Mouse (Mus musculus): Measurements from ENCODE around the gene Ino80.
A peak's percentile ranks its signal among the peaks of the same experiment; 100 is the strongest.
"Not testable (repeated sequence)": the region's sequence is repeated elsewhere in the genome, so short reads cannot be mapped to it uniquely, and the experiment has no call there.

Ino80 gene

GRCm38 (mm10) chr2:119477571-119478396 is at the start of gene Ino80:
Gene Ino80, minus strand, starts transcription at chr2:119477687.
- DNase-seq, result peak; percentile 99

- DNase-seq, result no peak
Measured at GRCm38 (mm10) chr2:119525422-119525821, 47.9 kb upstream of the Ino80 start.

- no peak for DNase-seq
Measured at GRCm38 (mm10) chr2:119523836-119524235, 46.3 kb upstream of the Ino80 start.

- no peak for DNase-seq
Measured at GRCm38 (mm10) chr2:119520550-119520949, 43.1 kb upstream of the Ino80 start.

- no peak for DNase-seq
Measured at GRCm38 (mm10) chr2:119516811-119517210, 39.3 kb upstream of the Ino80 start.

- DNase-seq, result no peak
Measured at GRCm38 (mm10) chr2:119514026-119514522, 36.6 kb upstream of the Ino80 start.

GRCm38 (mm10) chr2:119512292-119512691 is 34.8 kb upstream of the Ino80 start:
- no peak for DNase-seq

GRCm38 (mm10) chr2:119510856-119511255 is 33.4 kb upstream of the Ino80 start:
- DNase-seq, result no peak

GRCm38 (mm10) chr2:119508518-119508917 is 31.0 kb upstream of the Ino80 start:
- not testable (repeated sequence) for DNase-seq

GRCm38 (mm10) chr2:119507108-119507507 is 29.6 kb upstream of the Ino80 start:
- no peak for DNase-seq

- no peak for DNase-seq
Measured at GRCm38 (mm10) chr2:119500965-119501652, 23.6 kb upstream of the Ino80 start.

- no peak for DNase-seq
Measured at GRCm38 (mm10) chr2:119498859-119499258, 21.4 kb upstream of the Ino80 start.

- DNase-seq, result no peak
Measured at GRCm38 (mm10) chr2:119496082-119496481, 18.6 kb upstream of the Ino80 start.

- no peak for DNase-seq
Measured at GRCm38 (mm10) chr2:119491953-119492352, 14.5 kb upstream of the Ino80 start.

GRCm38 (mm10) chr2:119486488-119486887 is 9.0 kb upstream of the Ino80 start:
- no peak for DNase-seq

- DNase-seq, result no peak
Measured at GRCm38 (mm10) chr2:119482307-119482706, 4.8 kb upstream of the Ino80 start.

GRCm38 (mm10) chr2:119478397-119478749 is 886 bp upstream of the Ino80 start:
- DNase-seq, result no peak

GRCm38 (mm10) chr2:119476621-119477391 is 681 bp downstream of the Ino80 start:
- peak; percentile 57 for DNase-seq

GRCm38 (mm10) chr2:119476166-119476565 is 1.3 kb downstream of the Ino80 start:
- DNase-seq, result no peak

- DNase-seq, result no peak
Measured at GRCm38 (mm10) chr2:119463945-119464344, 13.5 kb downstream of the Ino80 start.

- DNase-seq, result no peak
Measured at GRCm38 (mm10) chr2:119463114-119463775, 14.2 kb downstream of the Ino80 start.

- no peak for DNase-seq
Measured at GRCm38 (mm10) chr2:119461028-119461427, 16.5 kb downstream of the Ino80 start.

- no peak for DNase-seq
Measured at GRCm38 (mm10) chr2:119454558-119454957, 22.9 kb downstream of the Ino80 start.
